ENCODE assay signal across 8 mouse cellular contexts in genomic region chr11:49848080-49848815, GRCm38 (mm10). TPM values are rescaled to one million over a fixed set of nuclear protein-coding genes. Genes with fewer than 3 reads are reported as not detected.
A peak's percentile ranks its signal among the peaks of the same experiment; 100 is the strongest.
DNase-seq lines count a peak whose midpoint lies in the region; ATAC-seq lines count a peak whose summit lies in the region.

No protein-coding gene starts in this region.

- peak overlapping the region; percentile 87; the same call in 1 of the 2 replicates for H3K4me2 ChIP-seq in neural tube, embryonic 11.5 days (ENCODE audit: low read depth)
- H3K4me2 ChIP-seq in embryonic facial prominence, embryonic 12.5 days (replicated peaks): peak overlapping the region; percentile 85
- peak overlapping the region; percentile 67 for H3K4me2 ChIP-seq in hindbrain, embryonic 14.5 days (replicated peaks)
- peak overlapping the region; percentile 96 for H3K4me2 ChIP-seq in liver, embryonic 13.5 days

- WGBS in neural tube, embryonic 11.5 days: 74% methylated on average over 4 of the region's 4 CpGs
- whole genome bisulfite sequencing in embryonic facial prominence, embryonic 12.5 days: 65% methylated on average over 4 of the region's 4 CpGs
- 51% methylated on average over 4 of the region's 4 CpGs for WGBS in hindbrain, embryonic 14.5 days
- 36% methylated on average over 4 of the region's 4 CpGs for whole genome bisulfite sequencing in liver, embryonic 13.5 days (ENCODE audit: insufficient replicate concordance)

- ATAC-seq in neural tube, embryonic 11.5 days (ENCODE audit: insufficient read depth, low FRiP score, low TSS enrichment): no peak
- ATAC-seq in embryonic facial prominence, embryonic 12.5 days (ENCODE audit: insufficient number of reproducible peaks, insufficient read depth, low FRiP score, low TSS enrichment): no peak
- no peak for ATAC-seq in hindbrain, embryonic 14.5 days (ENCODE audit: low FRiP score)
- ATAC-seq in liver, embryonic 13.5 days (ENCODE audit: low read depth): no peak

- no peak for DNase-seq in neural tube, embryonic 11.5 days (ENCODE audit: low spot score)
- no peak for DNase-seq in neural tube, embryonic 10.5 days (ENCODE audit: extremely low spot score, low spot score)
- DNase-seq in hindbrain, embryonic 14.5 days (ENCODE audit: low spot score): no peak
- DNase-seq in liver, embryonic 13.5 days: no peak
- DNase-seq in testis, postnatal 10 days (ENCODE audit: low spot score): peak; percentile 49
- DNase-seq in ovary, postnatal 14 days (ENCODE audit: low spot score): no peak
- no peak for DNase-seq in frontal cortex, postnatal 10 days (ENCODE audit: low spot score in 2 of 2)

- peaks cover 13% of the 10 kb centered on the region for H3K4me1 ChIP-seq in neural tube, embryonic 11.5 days (ENCODE audit: control insufficient read depth, insufficient read depth, low read length)
- H3K4me1 ChIP-seq in embryonic facial prominence, embryonic 12.5 days: peaks cover 15% of the 10 kb centered on the region
- peaks cover 23% of the 10 kb centered on the region for H3K4me1 ChIP-seq in hindbrain, embryonic 14.5 days (replicated peaks; ENCODE audit: control insufficient read depth, insufficient read depth, low read length)
- peaks cover 39% of the 10 kb centered on the region for H3K4me1 ChIP-seq in liver, embryonic 13.5 days (replicated peaks)

- no peak overlapping the region for H3K4me3 ChIP-seq in neural tube, embryonic 11.5 days (ENCODE audit: low read depth, low read length)
- peak overlapping the region; percentile 88; the same call in 1 of the 2 replicates for H3K4me3 ChIP-seq in embryonic facial prominence, embryonic 12.5 days
- H3K4me3 ChIP-seq in hindbrain, embryonic 14.5 days (replicated peaks; ENCODE audit: low read length): peak overlapping the region; percentile 58
- H3K4me3 ChIP-seq in liver, embryonic 13.5 days (replicated peaks): peak overlapping the region; percentile 91

- H3K9me3 ChIP-seq in neural tube, embryonic 11.5 days (ENCODE audit: control insufficient read depth, low read length): no peaks in the 10 kb centered on the region
- no peaks in the 10 kb centered on the region for H3K9me3 ChIP-seq in embryonic facial prominence, embryonic 12.5 days
- H3K9me3 ChIP-seq in hindbrain, embryonic 14.5 days (ENCODE audit: control insufficient read depth, low read length): no peaks in the 10 kb centered on the region
- no peaks in the 10 kb centered on the region for H3K9me3 ChIP-seq in liver, embryonic 13.5 days (replicated peaks)

- no peak overlapping the region for H3K27ac ChIP-seq in neural tube, embryonic 11.5 days (ENCODE audit: low read depth, low read length)
- no peak overlapping the region for H3K27ac ChIP-seq in embryonic facial prominence, embryonic 12.5 days
- H3K27ac ChIP-seq in hindbrain, embryonic 14.5 days: no peak overlapping the region
- peak overlapping the region; percentile 91 for H3K27ac ChIP-seq in liver, embryonic 13.5 days

- no peaks in the 10 kb centered on the region for H3K27me3 ChIP-seq in neural tube, embryonic 11.5 days (ENCODE audit: control insufficient read depth, insufficient read depth, low read length)
- H3K27me3 ChIP-seq in embryonic facial prominence, embryonic 12.5 days: no peaks in the 10 kb centered on the region
- no peaks in the 10 kb centered on the region for H3K27me3 ChIP-seq in hindbrain, embryonic 14.5 days (ENCODE audit: control insufficient read depth, insufficient read depth, low read length)
- H3K27me3 ChIP-seq in liver, embryonic 13.5 days: no peaks in the 10 kb centered on the region

- H3K9ac ChIP-seq in neural tube, embryonic 11.5 days (ENCODE audit: low read length): no peak overlapping the region
- H3K9ac ChIP-seq in embryonic facial prominence, embryonic 12.5 days: 0 out of 2 replicates have a peak overlapping the region, but pooled peaks have one; percentile 10
- H3K9ac ChIP-seq in hindbrain, embryonic 14.5 days: peak overlapping the region; percentile 83
- H3K9ac ChIP-seq in liver, embryonic 13.5 days: peak overlapping the region; percentile 95

- H3K36me3 ChIP-seq in neural tube, embryonic 11.5 days (ENCODE audit: control insufficient read depth, insufficient read depth, low read length): no peaks in the 10 kb centered on the region
- H3K36me3 ChIP-seq in embryonic facial prominence, embryonic 12.5 days: 0 out of 2 replicates have a peak, but pooled peaks cover 7% of the 10 kb centered on the region
- H3K36me3 ChIP-seq in hindbrain, embryonic 14.5 days (replicated peaks; ENCODE audit: control insufficient read depth, insufficient read depth): peaks cover 11% of the 10 kb centered on the region; the same call in 1 of the 2 replicates
- peaks cover 15% of the 10 kb centered on the region for H3K36me3 ChIP-seq in liver, embryonic 13.5 days

RNA-seq across cellular contexts. Expression of gene Mapk9, which starts 1.7 kb away (rescaled TPM):
- polyA plus RNA-seq in neural tube, embryonic 11.5 days (2014; fragmentation: Nextera tagmentation; extraction: Ambion mirVana): 50.9 and 51.8 TPM in 2 replicates
- polyA plus RNA-seq in embryonic facial prominence, embryonic 12.5 days (2016; fragmentation: Nextera tagmentation; extraction: Ambion mirVana): 39.3 and 46.2 TPM in 2 replicates
- polyA plus RNA-seq in hindbrain, embryonic 14.5 days (2014; fragmentation: Nextera tagmentation; extraction: Ambion mirVana): 86.6 and 94.9 TPM in 2 replicates
- polyA plus RNA-seq in liver, embryonic 13.5 days (2015; fragmentation: Nextera tagmentation; extraction: Ambion mirVana): 21.6 and 28.3 TPM in 2 replicates

RNA-seq across cellular contexts. Expression of gene Rasgef1c, which starts 53.4 kb away (rescaled TPM):
- polyA plus RNA-seq in neural tube, embryonic 11.5 days (2014; fragmentation: Nextera tagmentation; extraction: Ambion mirVana): 8.5 and 10.9 TPM in 2 replicates
- polyA plus RNA-seq in embryonic facial prominence, embryonic 12.5 days (2016; fragmentation: Nextera tagmentation; extraction: Ambion mirVana): 0.26 and 0.46 TPM in 2 replicates
- polyA plus RNA-seq in hindbrain, embryonic 14.5 days (2014; fragmentation: Nextera tagmentation; extraction: Ambion mirVana): 31.7 and 35.3 TPM in 2 replicates
- not detected in 2 replicates for polyA plus RNA-seq in liver, embryonic 13.5 days (2015; fragmentation: Nextera tagmentation; extraction: Ambion mirVana)

RNA-seq across cellular contexts. Expression of gene Gfpt2, which starts 54.3 kb away (rescaled TPM):
- 10.9 and 11.8 TPM in 2 replicates for polyA plus RNA-seq in neural tube, embryonic 11.5 days (2014; fragmentation: Nextera tagmentation; extraction: Ambion mirVana)
- polyA plus RNA-seq in embryonic facial prominence, embryonic 12.5 days (2016; fragmentation: Nextera tagmentation; extraction: Ambion mirVana): 25.3 and 27.5 TPM in 2 replicates
- 4.9 and 6.0 TPM in 2 replicates for polyA plus RNA-seq in hindbrain, embryonic 14.5 days (2014; fragmentation: Nextera tagmentation; extraction: Ambion mirVana)
- polyA plus RNA-seq in liver, embryonic 13.5 days (2015; fragmentation: Nextera tagmentation; extraction: Ambion mirVana): 1.6 and 1.8 TPM in 2 replicates
